Mouse (Mus musculus) forebrain, embryonic 12.5 days (tissue): ENCODE data around the gene Manf. TPM values are rescaled to one million over a fixed set of nuclear protein-coding genes. Genes with fewer than 3 reads are reported as not detected.

Experiments used
- ATAC-seq: fragments of 200-750 bp; cut with Nextera tagmentation; 2 replicates; pipeline ENCODE4 v1.8.0; 2017; ENCODE audit warnings: moderate TSS enrichment; ENCODE audit not compliant: low FRiP score
- H3K27ac ChIP-seq: fragments of 300-500 bp; sonication (generic); 2 replicates; pipeline ENCODE4 v1.5.1; 2016; ENCODE audit warnings: mild to moderate bottlenecking
- H3K27me3 ChIP-seq: fragments of 300-500 bp; sonication (generic); 2 replicates; pipeline ENCODE4 v1.6.1; 2016; ENCODE audit warnings: mild to moderate bottlenecking
- H3K36me3 ChIP-seq: fragments of 300-500 bp; sonication (generic); replicated peaks from 2 replicates; pipeline ENCODE4 v1.6.1; 2016; ENCODE audit warnings: mild to moderate bottlenecking
- H3K4me1 ChIP-seq: fragments of 300-500 bp; sonication (generic); 2 replicates; pipeline ENCODE4 v1.6.1; 2016
- H3K4me2 ChIP-seq: fragments of 300-500 bp; sonication (generic); 2 replicates; pipeline ENCODE4 v1.6.1; 2016; ENCODE audit warnings: mild to moderate bottlenecking, moderate library complexity
- H3K4me3 ChIP-seq: fragments of 300-500 bp; sonication (generic); replicated peaks from 2 replicates; pipeline ENCODE4 v1.5.1; 2016; ENCODE audit warnings: mild to moderate bottlenecking
- H3K9ac ChIP-seq: fragments of 300-500 bp; sonication (generic); 2 replicates; pipeline ENCODE4 v1.6.1; 2016; ENCODE audit warnings: mild to moderate bottlenecking
- H3K9me3 ChIP-seq: fragments of 300-500 bp; sonication (generic); 2 replicates; pipeline ENCODE4 v1.6.1; 2016
- WGBS: fragments of 180-500 bp; shearing (Covaris S2); methylation state at CpG from one replicate; pipeline ENCODE4 v1.1.7; 2016; 5-methylcytosine and 5-hydroxymethylcytosine counted together
- polyA plus RNA-seq: library from polyadenylated mRNA; unstranded; fragments of >200 nt; fragmentation: Nextera tagmentation; extraction: Ambion mirVana; gene quantifications from 2 replicates; pipeline ENCODE4 v1.2.1, GENCODE M21; 2016

Gene Manf
- polyA plus RNA-seq, 1 experiment from 2014 or later, result 216 TPM

GRCm38 (mm10) chr9:106893327-106893726 is 1.5 kb upstream of the Manf start:
- Histone ChIP-seq H3K27me3 (no peaks in the 10 kb centered on the region), H3K36me3 (peaks cover 29% of the 10 kb centered on the region), H3K9ac (no peak overlapping the region), H3K27ac (no peak overlapping the region), H3K4me1 (peaks cover 32% of the 10 kb centered on the region), H3K4me3 (no peak overlapping the region), H3K9me3 (no peaks in the 10 kb centered on the region), H3K4me2 (peak overlapping the region; percentile 31)
- WGBS, result 72% methylated on average over 3 of the region's 3 CpGs
- no peak for ATAC-seq

DNA sequence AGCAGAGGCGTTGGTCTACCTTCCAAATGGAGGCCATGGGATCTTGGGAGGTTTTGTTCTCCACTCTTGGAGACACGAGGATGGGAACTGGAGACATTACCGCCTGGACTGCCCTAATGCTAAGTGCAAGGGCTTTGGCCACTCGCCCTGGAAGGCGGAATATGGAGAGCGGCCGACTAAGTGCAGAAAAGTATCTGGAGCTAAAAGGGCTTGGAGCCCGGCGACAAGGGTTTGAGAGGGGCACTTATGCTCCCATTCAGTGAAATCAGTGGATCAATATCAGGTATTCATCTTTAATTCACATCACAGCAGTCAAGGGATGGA is 735 bp upstream of the Manf start:
- Histone ChIP-seq H3K4me1 (peaks cover 40% of the 10 kb centered on the region), H3K27ac (peak overlapping the region; percentile 96), H3K9me3 (no peaks in the 10 kb centered on the region), H3K27me3 (no peaks in the 10 kb centered on the region), H3K36me3 (peaks cover 37% of the 10 kb centered on the region), H3K9ac (peak overlapping the region; percentile 94), H3K4me2 (peak overlapping the region; percentile 83), H3K4me3 (peak overlapping the region; percentile 90)
- WGBS, result 1% methylated on average over 9 of the region's 9 CpGs
- ATAC-seq, result no peak

DNA sequence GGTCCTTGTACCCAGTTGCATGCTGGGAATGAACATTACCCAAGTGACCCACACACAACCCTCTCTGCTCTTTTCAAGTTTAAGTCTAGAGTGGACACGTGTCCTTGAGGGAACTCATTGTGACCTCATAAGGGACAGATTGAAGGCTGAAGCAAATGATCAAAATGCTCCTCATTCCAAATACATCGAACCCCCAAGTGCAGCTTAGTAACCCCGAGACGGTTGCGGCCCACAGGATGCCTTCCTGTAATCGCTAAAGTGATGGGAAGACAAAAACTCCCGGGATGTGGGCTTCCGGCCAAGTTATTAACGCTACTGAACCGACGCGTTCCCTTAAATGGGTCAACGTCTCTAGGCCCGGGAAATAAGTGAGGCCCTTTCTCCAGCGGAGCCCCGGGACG is 438 bp downstream of the Manf start:
- Histone ChIP-seq H3K9ac (peak overlapping the region; percentile 94), H3K4me3 (peak overlapping the region; percentile 90), H3K4me1 (peaks cover 43% of the 10 kb centered on the region), H3K27me3 (no peaks in the 10 kb centered on the region), H3K4me2 (peak overlapping the region; percentile 83), H3K27ac (peak overlapping the region; percentile 96), H3K9me3 (no peaks in the 10 kb centered on the region), H3K36me3 (peaks cover 38% of the 10 kb centered on the region)
- WGBS, result 0% methylated on average over 17 of the region's 17 CpGs
- no peak for ATAC-seq

- Histone ChIP-seq H3K36me3 (peaks cover 37% of the 10 kb centered on the region), H3K9ac (peak overlapping the region; percentile 94)
- WGBS, result 73% methylated on average over 8 of the region's 8 CpGs
Observed at GRCm38 (mm10) chr9:106890496-106891240, 1.1 kb downstream of the Manf start.

DNA sequence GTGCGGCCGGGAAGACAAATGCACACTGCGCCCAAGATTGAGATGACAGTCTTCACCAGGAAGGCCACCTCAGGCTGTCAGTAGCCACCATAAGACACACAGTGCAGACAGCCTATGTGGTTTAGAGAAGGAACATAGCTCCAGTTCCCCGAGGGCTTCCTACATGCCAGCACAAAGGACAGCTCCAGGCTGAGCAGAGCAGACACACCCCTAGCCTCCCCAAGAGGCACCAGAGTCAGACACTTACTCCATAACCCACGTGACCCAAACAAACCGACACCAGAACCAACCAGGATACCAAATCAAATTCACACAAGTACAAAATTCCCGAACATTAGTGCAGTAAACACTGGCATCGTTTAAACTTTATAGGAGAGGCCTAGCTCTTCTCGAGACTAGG is 2.5 kb downstream of the Manf start:
- Histone ChIP-seq H3K9ac (peak overlapping the region; percentile 12; the same call in 1 of the 2 replicates), H3K4me2 (no peak overlapping the region), H3K9me3 (no peaks in the 10 kb centered on the region), H3K4me1 (peaks cover 56% of the 10 kb centered on the region), H3K4me3 (no peak overlapping the region), H3K27ac (no peak overlapping the region), H3K36me3 (peaks cover 44% of the 10 kb centered on the region), H3K27me3 (no peaks in the 10 kb centered on the region)
- 87% methylated on average over 9 of the region's 9 CpGs for WGBS
- no peak for ATAC-seq

More at GRCm38 (mm10) chr9:106890496-106891240, 1.1 kb downstream of the Manf start:
- Histone ChIP-seq H3K4me1 (peaks cover 43% of the 10 kb centered on the region), H3K9me3 (no peaks in the 10 kb centered on the region), H3K4me2 (peak overlapping the region; percentile 83), H3K4me3 (peak overlapping the region; percentile 90), H3K27ac (no peak overlapping the region), H3K27me3 (no peaks in the 10 kb centered on the region)
- no peak for ATAC-seq

DNA sequence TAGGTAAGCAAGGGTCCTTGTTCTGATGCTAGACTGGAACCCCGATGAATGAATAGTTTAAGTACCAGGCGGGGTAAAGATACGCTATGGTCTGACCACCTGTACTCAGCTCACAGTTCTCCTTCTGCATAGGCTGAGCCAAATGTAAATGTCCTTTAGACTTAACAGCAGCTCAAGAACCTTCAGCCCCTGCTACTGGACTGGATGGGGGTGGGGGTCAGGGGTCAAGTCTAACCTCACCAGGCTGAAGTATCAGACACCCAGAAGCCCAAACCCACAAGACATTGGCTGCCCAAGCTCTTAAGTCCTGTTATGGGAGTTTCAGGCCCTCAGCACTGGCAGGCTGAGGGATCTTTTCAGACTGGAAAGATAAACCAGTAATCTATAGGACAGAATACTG is 3.4 kb downstream of the Manf start:
- Histone ChIP-seq H3K9ac (no peak overlapping the region), H3K4me2 (no peak overlapping the region), H3K9me3 (no peaks in the 10 kb centered on the region), H3K27me3 (no peaks in the 10 kb centered on the region), H3K27ac (no peak overlapping the region), H3K36me3 (peaks cover 51% of the 10 kb centered on the region), H3K4me3 (no peak overlapping the region), H3K4me1 (peaks cover 60% of the 10 kb centered on the region)
- WGBS, result 91% methylated on average over 3 of the region's 3 CpGs
- ATAC-seq, result no peak

GRCm38 (mm10) chr9:106886828-106887702 is 4.7 kb downstream of the Manf start, which contains the start of gene Rbm15b:
TSS of gene Rbm15b (minus strand) at chr9:106887428.
- ATAC-seq, result peak; percentile 80
- peak within 1 kb of the TSS; percentile 98 for H3K4me2 ChIP-seq
- peaks cover 70% of the 10 kb centered on the region for H3K4me1 ChIP-seq
- WGBS, result 3% methylated on average over 77 of the region's 101 CpGs
- no peaks in the 10 kb centered on the region for H3K9me3 ChIP-seq
- H3K27me3 ChIP-seq, result no peaks in the 10 kb centered on the region
- peak within 1 kb of the TSS; percentile 95 for H3K27ac ChIP-seq
- peak within 1 kb of the TSS; percentile 99 for H3K9ac ChIP-seq
- H3K4me3 ChIP-seq, result peak within 1 kb of the TSS; percentile 98
- peaks cover 64% of the 10 kb centered on the region for H3K36me3 ChIP-seq

GRCm38 (mm10) chr9:106885901-106886731 is 5.7 kb downstream of the Manf start:
- peaks cover 79% of the 10 kb centered on the region for H3K4me1 ChIP-seq
- ATAC-seq, result peak; percentile 7; the same call in 1 of the 2 replicates
- H3K9ac ChIP-seq, result peak overlapping the region; percentile 99
- H3K4me2 ChIP-seq, result peak overlapping the region; percentile 98
- no peaks in the 10 kb centered on the region for H3K27me3 ChIP-seq
- H3K4me3 ChIP-seq, result peak overlapping the region; percentile 98
- peaks cover 74% of the 10 kb centered on the region for H3K36me3 ChIP-seq
- peak overlapping the region; percentile 95 for H3K27ac ChIP-seq
- no peaks in the 10 kb centered on the region for H3K9me3 ChIP-seq
- WGBS, result under 1% methylated on average over 82 of the region's 107 CpGs

GRCm38 (mm10) chr9:106884996-106885900 is 6.5 kb downstream of the Manf start:
- Histone ChIP-seq H3K9me3 (no peaks in the 10 kb centered on the region), H3K27ac (no peak overlapping the region; the same call in 1 of the 2 replicates), H3K4me3 (peak overlapping the region; percentile 98), H3K4me1 (peaks cover 73% of the 10 kb centered on the region), H3K27me3 (no peaks in the 10 kb centered on the region), H3K36me3 (peaks cover 76% of the 10 kb centered on the region), H3K9ac (peak overlapping the region; percentile 99), H3K4me2 (peak overlapping the region; percentile 98)
- 29% methylated on average over 44 of the region's 44 CpGs for WGBS
- no peak for ATAC-seq

DNA sequence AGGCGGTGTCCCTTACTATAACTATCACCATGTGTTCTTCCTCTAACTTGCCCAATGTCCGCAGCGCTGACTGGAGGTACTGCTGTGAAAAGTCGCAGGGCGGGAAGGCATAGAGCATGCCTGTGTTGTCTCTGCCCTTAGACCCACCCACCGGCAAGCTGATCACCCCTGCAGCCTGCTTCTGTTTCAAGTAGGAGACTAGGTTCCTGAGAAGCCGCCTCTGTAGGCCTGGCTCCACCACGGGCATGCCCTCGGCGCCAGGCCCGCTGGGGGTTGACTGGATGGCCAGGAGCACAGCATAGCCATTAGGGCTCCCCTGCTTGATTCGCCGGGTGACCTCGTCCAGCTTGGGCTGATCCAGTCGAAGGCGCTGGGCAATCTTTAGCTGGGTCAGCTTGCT is 7.5 kb downstream of the Manf start:
- Histone ChIP-seq H3K27me3 (no peaks in the 10 kb centered on the region), H3K27ac (no peak overlapping the region), H3K9ac (peak overlapping the region; percentile 99), H3K36me3 (peaks cover 76% of the 10 kb centered on the region), H3K9me3 (no peaks in the 10 kb centered on the region), H3K4me3 (peak overlapping the region; percentile 98), H3K4me1 (peaks cover 64% of the 10 kb centered on the region), H3K4me2 (peak overlapping the region; percentile 98)
- no peak for ATAC-seq
- 50% methylated on average over 16 of the region's 16 CpGs for WGBS

- Histone ChIP-seq H3K4me3 (peak overlapping the region; percentile 27), H3K9ac (peak overlapping the region; percentile 38), H3K27ac (no peak overlapping the region), H3K27me3 (no peaks in the 10 kb centered on the region), H3K4me1 (peaks cover 55% of the 10 kb centered on the region), H3K9me3 (no peaks in the 10 kb centered on the region), H3K36me3 (peaks cover 76% of the 10 kb centered on the region), H3K4me2 (peak overlapping the region; percentile 98)
- 86% methylated on average over 3 of the region's 3 CpGs for WGBS
- no peak for ATAC-seq
Observed at GRCm38 (mm10) chr9:106883085-106883484, 8.7 kb downstream of the Manf start.
